Mouse (Mus musculus): Measurements from ENCODE around the gene Ttc16.

DNA sequence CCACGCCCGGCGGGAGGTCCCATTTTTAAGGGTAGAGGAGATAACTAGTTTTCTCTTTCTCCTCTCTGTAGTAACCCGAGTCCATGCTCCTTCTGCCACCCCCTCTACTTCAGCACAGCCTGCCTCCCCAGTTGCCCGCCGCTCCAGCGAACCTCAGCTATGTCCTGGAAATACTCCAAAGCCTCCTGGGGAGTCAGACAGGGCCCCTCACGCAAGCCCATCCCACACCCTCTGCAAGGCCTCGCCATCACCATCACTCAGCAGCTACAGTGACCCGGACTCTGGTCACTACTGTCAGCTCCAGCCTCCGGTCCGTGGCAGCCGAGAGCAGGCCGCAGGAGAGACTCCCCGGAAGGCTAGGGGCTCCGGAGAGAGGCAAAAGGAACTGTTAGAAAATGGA is 26.4 kb downstream of the Ttc16 start:
- no peak for TF ChIP-seq GATA1 (IDR thresholded peaks at IDR 0.05; ENCODE audit: borderline replicate concordance, low read length)
- TF ChIP-seq FLI1 (IDR thresholded peaks at IDR 0.05; ENCODE audit: low read length), result no peak
